Mouse (Mus musculus) mouse trophoblast stem cell (cell line): ENCODE data around the gene 4930444G20Rik.
"Not testable (repeated sequence)": the region's sequence is repeated elsewhere in the genome, so short reads cannot be mapped to it uniquely, and the experiment has no call there.

Experiments used
- in situ Hi-C, 2 experiments: fragments of 300-500 bp; cut with MseI, MboI; formaldehyde crosslinking; loops; 2 replicates in 1 of 2; 3 replicates in 1 of 2; pipeline ENCODE4 v1.15.1; 2025

Gene 4930444G20Rik

DNA sequence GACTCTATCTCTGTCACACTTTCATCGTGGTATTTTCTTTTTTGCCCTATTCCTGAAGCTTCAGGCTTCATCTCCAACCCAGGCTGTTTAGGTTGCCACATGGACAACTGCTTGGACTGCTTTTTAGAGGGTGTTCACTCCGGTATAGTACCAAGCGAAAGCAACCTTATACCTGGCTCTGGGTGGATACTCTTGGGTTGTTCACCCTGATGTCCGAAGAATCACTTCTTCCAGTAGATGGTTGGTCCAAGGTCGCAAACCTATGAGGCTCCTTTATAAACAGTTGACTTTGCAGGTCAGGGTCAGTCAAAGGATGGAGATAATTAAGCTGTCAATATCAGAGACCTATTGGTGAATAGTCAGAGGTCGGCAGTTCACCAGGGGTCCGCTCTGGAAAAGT, at the start of gene 4930444G20Rik:
TSS of gene 4930444G20Rik (minus strand) at position 101 of the 400 bp plus-strand sequence.
- in situ Hi-C loops, result not testable (repeated sequence)

GRCm38 (mm10) chr10:22074531-22074930, 6.7 kb upstream of the 4930444G20Rik start:
- in situ Hi-C loops, result no loop called here

DNA sequence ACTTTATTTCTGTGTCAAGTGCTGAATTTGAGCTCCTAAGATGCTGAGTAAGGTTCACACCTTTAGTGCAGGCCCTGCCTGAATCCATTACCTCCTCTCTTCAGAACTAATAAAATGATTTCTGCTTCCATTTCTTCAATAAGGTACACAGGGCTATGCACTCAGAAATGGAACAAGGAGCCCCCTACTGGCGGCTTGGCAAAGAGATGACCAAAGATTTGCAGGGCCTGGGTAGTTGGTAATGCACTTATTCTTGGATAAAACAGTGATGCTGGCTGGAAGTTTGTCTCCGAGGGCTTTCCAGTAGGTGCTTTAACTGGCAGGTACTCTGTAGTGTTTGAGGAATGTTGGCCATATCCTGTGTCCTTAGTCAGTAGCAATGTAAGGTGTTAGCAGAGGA, 4.9 kb upstream of the 4930444G20Rik start:
- in situ Hi-C loops, result no loop called here

DNA sequence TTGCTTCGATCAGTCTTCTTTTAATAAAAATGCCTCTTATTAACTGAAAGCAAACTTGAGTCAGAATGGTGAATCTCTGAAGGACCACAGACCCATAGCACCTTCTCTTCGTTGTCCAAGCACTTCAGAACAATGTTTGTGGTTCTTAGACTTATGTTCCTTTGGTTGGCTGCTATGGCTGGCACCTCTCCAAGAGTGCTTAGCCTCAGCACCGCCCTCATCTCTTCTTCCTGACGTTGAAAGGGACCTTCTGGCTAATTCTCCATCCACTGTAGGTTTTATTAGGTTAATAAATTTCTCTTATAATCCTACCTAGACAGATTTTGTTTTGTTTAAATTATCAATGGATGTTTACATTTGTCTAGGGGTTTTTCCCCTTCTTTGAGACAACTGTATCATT, 2.7 kb upstream of the 4930444G20Rik start:
- in situ Hi-C loops, result no loop called here

DNA sequence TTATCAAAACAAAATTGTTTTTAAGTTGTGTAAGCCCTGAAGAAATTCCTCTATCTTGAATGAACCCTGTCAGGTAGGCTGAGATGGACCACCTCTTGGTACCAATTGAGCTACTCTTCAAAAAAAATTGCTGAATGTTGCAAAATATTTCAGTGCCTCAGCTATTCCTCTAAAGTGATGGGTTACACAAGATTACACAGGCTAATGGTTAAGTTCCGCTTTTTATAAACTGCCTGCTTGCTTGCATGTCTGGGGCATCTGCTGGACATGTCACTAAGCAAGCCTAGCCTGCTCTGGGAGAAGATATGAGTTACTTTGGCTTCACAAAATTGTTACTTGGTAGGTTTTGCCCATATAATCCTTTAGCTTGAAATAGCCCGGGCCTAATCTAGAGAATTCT, 2.3 kb upstream of the 4930444G20Rik start:
- in situ Hi-C loops, result no loop called here

GRCm38 (mm10) chr10:22059415-22059814, 8.5 kb downstream of the 4930444G20Rik start:
- in situ Hi-C loops, result no loop called here

DNA sequence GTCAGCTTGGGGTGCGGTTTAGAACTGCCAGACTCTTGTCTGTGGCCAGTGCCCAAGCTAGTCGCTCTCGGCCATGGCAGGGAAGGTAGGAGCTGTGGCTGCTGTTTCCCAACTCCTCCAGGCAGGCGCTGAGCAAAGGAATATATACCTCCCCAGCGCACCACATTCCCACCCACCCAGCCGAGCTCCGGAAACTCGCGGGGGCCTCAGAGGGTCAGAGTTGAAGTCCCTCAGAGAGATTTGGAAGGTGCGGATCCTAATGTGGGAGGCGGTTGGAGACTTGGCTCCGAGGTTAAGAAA, 8.9 kb downstream of the 4930444G20Rik start:
- in situ Hi-C loops, result no loop called here

DNA sequence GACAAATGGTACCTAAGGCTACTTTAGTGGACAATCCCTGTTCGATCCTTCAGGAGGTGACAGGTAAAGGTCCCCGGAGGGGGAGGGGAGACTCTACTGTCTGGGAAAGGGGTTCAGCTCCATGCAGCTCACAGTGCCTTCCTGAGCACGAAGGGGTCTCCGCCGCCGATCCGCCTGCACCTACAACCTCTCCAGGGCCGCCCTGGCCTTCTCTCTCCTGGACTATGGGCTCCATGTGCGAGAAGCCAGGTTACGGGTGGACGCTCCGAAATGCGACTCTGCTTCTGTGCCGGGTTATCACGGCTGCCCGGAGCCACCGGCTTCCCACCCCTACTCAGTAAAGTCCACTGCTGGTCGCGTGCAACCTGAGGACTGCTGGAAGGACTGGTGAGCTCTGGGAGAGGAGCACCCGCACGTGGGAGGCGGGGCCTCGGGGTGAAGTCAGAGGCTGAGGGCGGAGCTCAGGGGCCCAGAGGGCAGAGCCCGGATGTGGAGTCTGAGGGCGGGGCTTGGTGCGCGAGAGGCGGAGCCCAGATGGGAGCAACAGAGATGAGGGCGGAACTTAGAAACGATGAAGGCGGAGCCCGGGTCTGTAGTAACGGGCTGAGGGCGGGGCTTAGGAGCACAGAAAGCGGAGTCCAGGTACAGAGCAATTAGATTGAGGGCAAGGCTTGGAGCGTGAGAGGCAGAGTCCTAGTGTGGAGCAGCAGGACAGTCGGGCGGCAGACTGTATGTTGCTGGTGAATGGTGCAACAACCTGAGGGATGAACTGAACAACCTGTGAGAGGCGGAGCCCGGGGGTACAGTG, 9.5 kb downstream of the 4930444G20Rik start:
- in situ Hi-C loops, result no loop called here

DNA sequence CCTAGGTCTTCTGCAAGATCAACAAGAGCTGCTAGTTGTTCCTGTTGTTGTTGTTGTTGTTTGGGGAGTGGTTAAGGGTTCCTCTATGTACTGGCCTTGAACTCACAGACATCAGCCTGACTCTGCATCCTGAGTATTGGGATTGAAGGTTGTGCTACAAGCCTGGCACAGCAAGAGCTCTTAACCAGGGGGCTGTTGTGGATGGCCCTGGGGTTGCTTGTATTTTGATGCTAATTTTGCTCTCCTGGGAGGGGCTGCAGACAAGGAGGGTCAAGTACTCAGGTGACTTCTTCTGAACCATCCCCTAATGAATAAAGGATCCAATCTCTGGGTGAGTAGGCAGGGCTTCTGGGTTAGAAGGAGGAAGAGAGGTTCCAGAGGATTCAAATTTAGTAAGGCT, 12.6 kb downstream of the 4930444G20Rik start:
- in situ Hi-C loops, result no loop called here

DNA sequence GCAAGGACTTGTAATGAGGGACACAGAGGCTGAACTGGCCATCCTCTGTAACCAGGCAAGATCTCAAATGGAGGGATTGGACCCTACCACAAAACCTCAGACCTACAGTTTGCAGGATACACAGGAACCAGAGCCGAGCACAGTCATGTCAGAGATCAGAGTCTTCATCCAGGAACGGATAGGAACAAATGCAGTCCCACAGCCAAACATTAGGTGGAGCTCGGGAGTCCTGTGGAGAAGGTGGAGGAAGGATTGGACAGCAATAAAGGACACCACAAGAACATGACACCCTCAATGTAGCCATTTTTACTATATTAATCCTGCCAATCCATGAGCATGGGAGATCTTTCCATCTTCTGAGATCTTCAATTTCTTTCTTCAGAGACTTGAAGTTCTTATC, 31.6 kb downstream of the 4930444G20Rik start:
- in situ Hi-C loops, result loop anchor here (10.0 to 25.0 kb wide), 4 partner anchors 109 to 451 kb away; partner anchors contain the start of genes E030030I06Rik (in 1 of the 2), H60b (in 1 of the 2) and Raet1e (in 1 of the 2)

GRCm38 (mm10) chr10:22034303-22034702, 33.6 kb downstream of the 4930444G20Rik start:
- in situ Hi-C loops, result loop anchor here (10.0 to 25.0 kb wide), 4 partner anchors 110 to 453 kb away; partner anchors contain the start of genes E030030I06Rik (in 1 of the 2), H60b (in 1 of the 2) and Raet1e (in 1 of the 2)

DNA sequence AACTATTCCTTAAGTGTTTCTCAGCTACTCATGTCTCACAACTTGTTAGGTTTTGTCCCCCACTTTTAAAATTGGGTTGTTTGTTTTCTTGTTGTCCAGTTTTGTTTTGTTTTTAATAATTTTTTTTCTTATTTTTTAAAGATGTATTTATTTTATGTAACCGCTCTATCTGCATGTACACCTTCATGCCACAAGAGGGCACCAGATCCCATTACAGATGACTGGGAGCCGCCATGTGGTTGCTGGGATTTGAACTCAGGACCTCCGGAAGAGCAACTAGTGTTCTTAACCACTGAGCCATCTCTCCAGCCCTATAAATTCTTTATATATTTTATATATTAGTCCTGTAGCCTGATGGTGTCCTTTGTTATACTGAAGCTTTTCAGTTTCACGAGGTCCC, 49.3 kb downstream of the 4930444G20Rik start:
- in situ Hi-C loops, result no loop called here

GRCm38 (mm10) chr10:22017469-22018159, 50.3 kb downstream of the 4930444G20Rik start:
- in situ Hi-C loops, result no loop called here
